Mouse (Mus musculus) NIH3T3 (cell line): ENCODE measurements around the gene Pard3b.

Source experiments
- DNase-seq: peaks from one replicate; pipeline ENCODE4 v3.0.0-alpha.2; 2012; ENCODE audit warnings: low read depth

Gene Pard3b

DNA sequence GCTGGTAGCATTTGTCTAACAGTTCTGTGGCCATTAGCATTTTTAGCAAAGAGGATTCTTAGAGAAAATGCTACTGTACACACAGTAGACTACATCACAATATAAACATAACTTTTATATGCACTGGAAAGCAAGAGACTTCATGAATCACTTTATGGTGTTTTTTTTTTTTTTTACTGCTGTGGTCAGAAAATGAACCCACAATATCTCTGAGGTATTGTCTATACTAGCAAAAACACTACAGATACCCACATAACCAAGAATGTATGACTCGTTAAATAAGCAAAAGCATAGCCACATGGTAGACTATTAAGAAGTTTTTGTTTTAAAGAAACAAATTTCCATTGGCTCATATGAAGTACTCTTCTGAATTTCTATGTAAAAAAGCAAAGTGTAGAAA lies 827.9 kb downstream of the Pard3b start:
- no peak for DNase-seq

DNA sequence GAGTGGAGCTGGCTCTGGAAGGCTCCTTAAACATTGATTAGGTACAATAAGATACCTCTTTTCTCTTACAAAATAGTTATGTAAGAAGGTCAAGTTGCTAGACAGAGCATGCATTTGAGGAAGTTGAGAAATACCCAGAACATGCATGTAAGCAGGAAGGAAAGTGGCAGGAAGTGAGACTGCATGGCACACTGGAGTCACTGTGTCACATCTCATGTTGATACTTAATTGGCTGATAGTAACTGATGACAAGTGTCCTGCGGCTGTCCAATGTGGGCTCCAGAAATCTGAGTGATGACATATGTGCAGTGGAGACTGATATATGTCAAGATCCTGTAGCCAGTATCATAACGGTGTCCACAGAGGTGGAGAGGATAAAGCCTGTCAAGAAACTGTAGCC lies 844.4 kb downstream of the Pard3b start:
- DNase-seq: no peak

GRCm38 (mm10) chr1:62488871-62489270 lies 850.2 kb downstream of the Pard3b start:
- DNase-seq: no peak

DNA sequence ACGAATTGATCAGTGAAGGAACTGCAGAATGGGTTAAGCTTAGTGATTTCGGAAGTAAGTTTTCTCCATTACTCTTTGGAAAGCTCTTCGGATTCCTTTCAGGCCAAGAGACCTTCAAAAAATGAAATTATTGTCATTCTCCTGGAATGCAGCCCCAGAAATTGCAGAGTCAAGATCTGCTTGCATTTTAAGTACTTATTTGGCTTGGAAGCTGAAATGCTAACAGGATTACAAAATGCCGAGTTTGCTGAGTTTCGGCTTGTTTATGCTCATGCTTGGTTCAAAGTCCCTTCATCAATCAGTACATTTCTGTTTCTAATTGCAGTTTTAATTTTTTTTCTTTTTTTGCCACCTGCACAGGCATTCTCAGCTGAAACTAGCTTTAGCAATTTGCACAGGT lies 860.5 kb downstream of the Pard3b start:
- peak; percentile 15 for DNase-seq

DNA sequence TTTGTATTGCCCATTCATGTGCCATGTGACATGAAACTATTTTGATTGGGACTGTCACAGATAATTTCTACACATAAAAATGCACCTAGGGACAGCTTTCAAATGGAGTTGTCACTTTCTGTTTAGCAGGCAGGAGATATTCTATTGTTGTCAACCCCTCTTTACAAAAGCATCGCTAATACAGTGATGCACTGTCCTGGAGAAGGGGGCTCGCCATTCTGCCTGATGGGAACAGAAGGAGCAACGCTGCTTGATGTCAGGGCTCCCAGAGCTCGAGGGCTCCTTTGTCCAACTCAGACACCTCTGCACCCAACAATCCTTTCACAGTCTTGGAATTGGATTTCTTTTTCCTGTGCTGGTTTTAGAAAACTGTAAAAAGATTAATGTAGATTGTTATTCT lies 871.9 kb downstream of the Pard3b start:
- DNase-seq: no peak

- no peak for DNase-seq
Observed at GRCm38 (mm10) chr1:62511681-62512080, 873.1 kb downstream of the Pard3b start.

- no peak for DNase-seq
Observed at GRCm38 (mm10) chr1:62518621-62519213, 880.1 kb downstream of the Pard3b start.

DNA sequence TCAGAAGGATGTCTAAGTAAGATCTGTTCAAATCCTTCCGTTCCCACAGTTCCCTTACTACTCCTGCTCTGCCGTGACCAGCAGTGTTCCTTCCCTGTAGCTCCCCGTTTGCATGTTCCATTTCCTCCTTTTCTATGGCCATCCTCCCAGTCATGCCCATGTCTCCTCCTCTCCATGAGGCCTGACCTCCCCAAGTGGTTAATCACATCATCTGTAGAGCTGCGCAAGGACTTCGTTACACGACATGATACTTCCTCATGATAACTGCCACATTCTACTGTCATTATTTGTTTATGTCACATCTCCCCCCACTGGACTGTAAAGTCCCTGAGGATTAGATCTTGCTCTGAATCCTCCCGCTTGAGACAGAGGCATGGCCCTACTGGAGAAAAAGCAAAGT lies 882.7 kb downstream of the Pard3b start:
- DNase-seq: no peak

- DNase-seq: peak; percentile 5
Observed at GRCm38 (mm10) chr1:62522761-62523160, 884.1 kb downstream of the Pard3b start.

- no peak for DNase-seq
Observed at GRCm38 (mm10) chr1:62527788-62528187, 889.2 kb downstream of the Pard3b start.

DNA sequence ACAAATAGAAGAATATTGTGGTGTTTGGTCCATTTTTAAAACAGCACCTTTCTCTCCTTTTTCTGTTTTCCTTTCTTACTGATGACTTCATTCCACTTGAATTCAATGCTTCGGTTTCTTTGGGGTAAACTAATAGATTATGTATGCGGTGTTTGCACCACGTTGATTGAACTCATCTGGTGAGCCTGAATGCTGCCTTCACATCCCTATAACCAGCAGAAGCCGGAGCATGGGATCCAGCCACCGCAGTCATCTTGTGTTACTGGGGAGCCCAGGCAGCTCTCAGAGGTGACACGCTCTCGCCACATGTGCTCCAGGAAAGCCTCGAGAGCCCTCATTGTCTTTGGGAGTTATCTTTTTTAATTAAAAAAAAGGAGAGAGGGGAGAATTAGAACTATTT lies 891.3 kb downstream of the Pard3b start:
- DNase-seq: no peak

DNA sequence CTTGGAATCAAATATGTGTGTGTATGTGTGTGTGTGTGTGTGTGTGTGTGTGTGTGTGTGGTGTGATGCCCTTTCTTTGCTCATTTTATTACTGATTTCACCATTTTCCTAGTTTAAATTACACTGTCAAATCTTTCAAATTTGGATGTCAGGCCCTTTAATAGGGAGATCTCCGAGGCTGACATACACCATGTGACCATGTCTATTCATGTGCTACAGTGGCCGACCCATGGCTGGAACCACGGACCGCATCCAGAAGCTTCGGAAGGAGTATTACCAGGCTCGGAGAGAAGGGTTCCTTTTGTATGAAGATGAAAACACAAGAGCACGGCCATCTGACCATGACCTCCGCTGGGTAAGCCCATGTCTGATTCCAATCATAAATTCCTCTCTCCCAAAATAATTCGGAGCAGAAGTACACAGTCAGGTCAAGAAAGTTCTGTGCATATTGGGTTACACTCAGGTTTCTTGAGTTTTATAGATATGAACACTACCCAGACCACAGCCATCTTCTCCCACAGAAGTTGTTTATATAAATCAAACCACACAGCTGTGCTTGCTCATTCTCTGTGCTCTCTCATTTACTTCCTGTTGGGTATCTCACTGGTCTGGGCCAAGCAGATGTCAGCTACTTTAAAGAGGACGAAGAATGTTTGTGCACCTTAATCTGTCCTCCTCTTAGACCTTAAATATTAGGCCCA lies 894.0 kb downstream of the Pard3b start:
- DNase-seq: peak; percentile 21

- peak; percentile 55 for DNase-seq
Observed at GRCm38 (mm10) chr1:62548953-62549352, 910.3 kb downstream of the Pard3b start.

GRCm38 (mm10) chr1:62550546-62550945 lies 911.9 kb downstream of the Pard3b start:
- peak; percentile 39 for DNase-seq

DNA sequence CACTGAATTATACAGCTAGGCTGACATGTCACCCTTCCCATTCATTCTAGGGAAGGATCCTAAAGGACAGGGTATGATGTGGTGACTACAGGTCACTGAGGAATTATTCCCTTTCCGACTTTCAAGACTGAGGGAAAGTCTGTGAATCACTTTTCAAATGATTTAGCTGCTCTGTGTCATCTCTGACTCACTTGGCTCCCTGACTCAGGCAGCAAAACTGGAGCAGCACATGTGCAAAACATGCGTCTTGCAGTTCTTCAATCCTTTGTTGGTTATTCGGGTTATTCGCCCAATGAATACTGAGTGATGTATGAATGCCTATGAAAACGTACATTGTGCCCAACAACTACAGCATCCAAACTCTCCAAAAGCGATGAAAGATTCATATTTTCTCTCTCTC lies 912.9 kb downstream of the Pard3b start:
- peak; percentile 90 for DNase-seq

GRCm38 (mm10) chr1:62555838-62556237 lies 917.2 kb downstream of the Pard3b start:
- no peak for DNase-seq

GRCm38 (mm10) chr1:62562987-62563386 lies 924.4 kb downstream of the Pard3b start:
- no peak for DNase-seq

- no peak for DNase-seq
Observed at GRCm38 (mm10) chr1:62564245-62565119, 925.9 kb downstream of the Pard3b start.

- DNase-seq: no peak
Observed at GRCm38 (mm10) chr1:62565120-62565809, 926.6 kb downstream of the Pard3b start.

GRCm38 (mm10) chr1:62566596-62566995 lies 928.0 kb downstream of the Pard3b start:
- no peak for DNase-seq

DNA sequence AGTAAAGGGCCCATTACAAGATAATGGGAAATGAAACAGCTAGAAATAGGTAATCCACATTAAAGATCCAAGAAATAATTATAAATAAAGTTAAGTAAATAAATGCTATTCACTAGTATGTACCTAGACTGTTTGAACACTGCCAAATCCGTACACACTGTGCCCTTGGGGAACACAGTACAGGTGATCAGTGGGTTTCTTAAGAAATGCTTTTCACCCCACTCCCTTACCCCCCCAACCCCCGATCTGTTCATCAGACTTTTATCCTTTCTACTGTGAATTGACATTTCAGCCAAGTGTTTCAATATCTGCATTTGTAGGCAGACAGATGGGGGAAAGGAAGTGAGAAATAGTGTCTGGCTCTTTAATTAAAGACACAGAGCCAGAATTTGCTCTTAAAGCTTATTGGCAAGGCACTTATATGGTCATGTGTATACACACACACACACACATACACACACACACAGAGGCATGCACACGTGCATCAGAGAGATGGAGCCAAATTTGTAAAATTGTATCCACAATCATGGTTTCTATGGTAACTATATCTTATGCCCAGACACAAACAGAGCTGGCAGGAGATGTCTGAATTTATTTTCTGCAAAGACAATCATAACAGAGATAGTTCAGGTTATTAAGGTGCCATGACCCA lies 938.4 kb downstream of the Pard3b start:
- DNase-seq: no peak
